Mouse (Mus musculus): Measurements from ENCODE around the gene Dcpp1.

- TF ChIP-seq CTCF (IDR thresholded peaks at IDR 0.05; ENCODE audit: control insufficient read depth, insufficient read depth, low read length) (no peak), POLR2A (IDR thresholded peaks at IDR 0.05; ENCODE audit: borderline replicate concordance, control insufficient read depth, low read depth, low read length) (no peak)
Measured at GRCm38 (mm10) chr17:23877166-23877565, 3.5 kb upstream of the Dcpp1 start.
